Mouse (Mus musculus) kidney, postnatal 36 days (tissue): ENCODE results near the gene Ran.

Experiments used
- DNase-seq, 2 experiments: peaks; one replicate each; pipeline ENCODE4 v3.0.0; 2021 to 2022; ENCODE audit warnings: mixed read lengths in 2 of 2

Gene Ran

GRCm38 (mm10) chr5:129015540-129015939, 4.3 kb upstream of the Ran start:
- no peak for DNase-seq

- no peak for DNase-seq
Measured at GRCm38 (mm10) chr5:129016370-129016769, 3.5 kb upstream of the Ran start.

GRCm38 (mm10) chr5:129018782-129019489, 933 bp upstream of the Ran start:
- no peak for DNase-seq

GRCm38 (mm10) chr5:129020300-129020668, 415 bp downstream of the Ran start:
- peak in 1 of 2 experiments; percentile 81 for DNase-seq

GRCm38 (mm10) chr5:129020731-129021130, 862 bp downstream of the Ran start:
- peak in 1 of 2 experiments; percentile 27 for DNase-seq

- DNase-seq, result peak in 1 of 2 experiments; percentile 19
Measured at GRCm38 (mm10) chr5:129025048-129025447, 5.2 kb downstream of the Ran start.

GRCm38 (mm10) chr5:129025725-129026124, 5.9 kb downstream of the Ran start:
- no peak for DNase-seq

GRCm38 (mm10) chr5:129026171-129026570, 6.3 kb downstream of the Ran start:
- no peak for DNase-seq

GRCm38 (mm10) chr5:129026637-129027036, 6.8 kb downstream of the Ran start:
- no peak for DNase-seq

- DNase-seq, result no peak
Measured at GRCm38 (mm10) chr5:129029131-129029723, 9.4 kb downstream of the Ran start.

GRCm38 (mm10) chr5:129036678-129037077, 16.8 kb downstream of the Ran start:
- no peak for DNase-seq

- no peak for DNase-seq
Measured at GRCm38 (mm10) chr5:129037739-129038138, 17.9 kb downstream of the Ran start.

GRCm38 (mm10) chr5:129045641-129046580, 26.0 kb downstream of the Ran start:
- no peak for DNase-seq

GRCm38 (mm10) chr5:129049372-129049771, 29.5 kb downstream of the Ran start:
- no peak for DNase-seq

GRCm38 (mm10) chr5:129051910-129052309, 32.0 kb downstream of the Ran start:
- DNase-seq, result no peak

GRCm38 (mm10) chr5:129052636-129053355, 32.9 kb downstream of the Ran start:
- no peak for DNase-seq

- DNase-seq, result no peak
Measured at GRCm38 (mm10) chr5:129054675-129055284, 34.9 kb downstream of the Ran start.

GRCm38 (mm10) chr5:129059116-129059515, 39.2 kb downstream of the Ran start:
- no peak for DNase-seq

- DNase-seq, result peak; percentile 65 to 82
Measured at GRCm38 (mm10) chr5:129061579-129061978, 41.7 kb downstream of the Ran start.

- peak; percentile 55 to 92 for DNase-seq
Measured at GRCm38 (mm10) chr5:129063037-129063791, 43.3 kb downstream of the Ran start.

- DNase-seq, result no peak
Measured at GRCm38 (mm10) chr5:129063792-129064087, 43.9 kb downstream of the Ran start.

GRCm38 (mm10) chr5:129064186-129064585, 44.3 kb downstream of the Ran start:
- no peak for DNase-seq
